Mouse (Mus musculus): Measurements from ENCODE around the gene Rabep2. TPM values are rescaled to one million over a fixed set of nuclear protein-coding genes. Genes with fewer than 3 reads are reported as not detected.

Rabep2 gene
- polyA plus RNA-seq, 1 experiment = 20.6 TPM

- no peak for TF ChIP-seq CTCF (IDR thresholded peaks at IDR 0.05; ENCODE audit: borderline replicate concordance, insufficient read depth, low read length)
- TF ChIP-seq POLR2A (IDR thresholded peaks at IDR 0.05; ENCODE audit: low read depth, low read length) = no peak
- 0 out of 2 replicates have a peak, but pooled peaks cover 1% of the 10 kb centered on the region for H3K4me1 ChIP-seq (ENCODE audit: control insufficient read depth, insufficient read depth, low read length)
These were observed 39.5 kb downstream of the Rabep2 start for GRCm38 (mm10) chr7:126467834-126468627.

GRCm38 (mm10) chr7:126470077-126470476 is 41.5 kb downstream of the Rabep2 start:
- Histone ChIP-seq H3K4me1 (ENCODE audit: control insufficient read depth, insufficient read depth, low read length) (0 out of 2 replicates have a peak, but pooled peaks cover 2% of the 10 kb centered on the region), H3K4me3 (ENCODE audit: insufficient read depth, low read length) (no peak overlapping the region), H3K27ac (ENCODE audit: insufficient read depth, low read length) (no peak overlapping the region)
- no peak for TF ChIP-seq CTCF (IDR thresholded peaks at IDR 0.05; ENCODE audit: borderline replicate concordance, insufficient read depth, low read length)
- TF ChIP-seq POLR2A (IDR thresholded peaks at IDR 0.05; ENCODE audit: low read depth, low read length) = no peak

More at GRCm38 (mm10) chr7:126467834-126468627, 39.5 kb downstream of the Rabep2 start:
- Histone ChIP-seq H3K27ac (ENCODE audit: insufficient read depth, low read length) (no peak overlapping the region), H3K4me3 (ENCODE audit: insufficient read depth, low read length) (no peak overlapping the region)

- no peak overlapping the region for H3K4me3 ChIP-seq (ENCODE audit: insufficient read depth, low read length)
- no peak for TF ChIP-seq CTCF (IDR thresholded peaks at IDR 0.05; ENCODE audit: borderline replicate concordance, insufficient read depth, low read length)
- TF ChIP-seq POLR2A (IDR thresholded peaks at IDR 0.05; ENCODE audit: low read depth, low read length) = no peak
- H3K27ac ChIP-seq (ENCODE audit: insufficient read depth, low read length) = no peak overlapping the region
- H3K4me1 ChIP-seq (ENCODE audit: control insufficient read depth, insufficient read depth, low read length) = peaks cover 2% of the 10 kb centered on the region; the same call in 1 of the 2 replicates
These were observed 42.8 kb downstream of the Rabep2 start for GRCm38 (mm10) chr7:126471361-126471760.

GRCm38 (mm10) chr7:126471853-126472252 is 43.3 kb downstream of the Rabep2 start:
- Histone ChIP-seq H3K4me1 (ENCODE audit: control insufficient read depth, insufficient read depth, low read length) (peaks cover 2% of the 10 kb centered on the region; the same call in 1 of the 2 replicates), H3K27ac (ENCODE audit: insufficient read depth, low read length) (no peak overlapping the region), H3K4me3 (ENCODE audit: insufficient read depth, low read length) (no peak overlapping the region)
- TF ChIP-seq CTCF (IDR thresholded peaks at IDR 0.05; ENCODE audit: borderline replicate concordance, insufficient read depth, low read length) (no peak), POLR2A (IDR thresholded peaks at IDR 0.05; ENCODE audit: low read depth, low read length) (no peak)

GRCm38 (mm10) chr7:126472306-126472705 is 43.7 kb downstream of the Rabep2 start:
- Histone ChIP-seq H3K4me1 (ENCODE audit: control insufficient read depth, insufficient read depth, low read length) (peaks cover 2% of the 10 kb centered on the region; the same call in 1 of the 2 replicates), H3K27ac (ENCODE audit: insufficient read depth, low read length) (no peak overlapping the region), H3K4me3 (ENCODE audit: insufficient read depth, low read length) (no peak overlapping the region)
- TF ChIP-seq CTCF (IDR thresholded peaks at IDR 0.05; ENCODE audit: borderline replicate concordance, insufficient read depth, low read length) (no peak), POLR2A (IDR thresholded peaks at IDR 0.05; ENCODE audit: low read depth, low read length) (no peak)

- TF ChIP-seq CTCF (IDR thresholded peaks at IDR 0.05; ENCODE audit: borderline replicate concordance, insufficient read depth, low read length) (no peak), POLR2A (IDR thresholded peaks at IDR 0.05; ENCODE audit: low read depth, low read length) (no peak)
- Histone ChIP-seq H3K4me1 (ENCODE audit: control insufficient read depth, insufficient read depth, low read length) (peaks cover 2% of the 10 kb centered on the region; the same call in 1 of the 2 replicates), H3K27ac (ENCODE audit: insufficient read depth, low read length) (no peak overlapping the region), H3K4me3 (ENCODE audit: insufficient read depth, low read length) (no peak overlapping the region)
These were observed 44.2 kb downstream of the Rabep2 start for GRCm38 (mm10) chr7:126472713-126473112.

GRCm38 (mm10) chr7:126473470-126474086 is 45.0 kb downstream of the Rabep2 start:
- H3K27ac ChIP-seq (ENCODE audit: insufficient read depth, low read length) = no peak overlapping the region
- H3K4me3 ChIP-seq (ENCODE audit: insufficient read depth, low read length) = peak overlapping the region; percentile 73
- TF ChIP-seq CTCF (IDR thresholded peaks at IDR 0.05; ENCODE audit: borderline replicate concordance, insufficient read depth, low read length) (no peak), POLR2A (IDR thresholded peaks at IDR 0.05; ENCODE audit: low read depth, low read length) (no peak)
- peaks cover 2% of the 10 kb centered on the region; the same call in 1 of the 2 replicates for H3K4me1 ChIP-seq (ENCODE audit: control insufficient read depth, insufficient read depth, low read length)

GRCm38 (mm10) chr7:126474486-126474955 is 46.0 kb downstream of the Rabep2 start:
- TF ChIP-seq CTCF (IDR thresholded peaks at IDR 0.05; ENCODE audit: borderline replicate concordance, insufficient read depth, low read length) (no peak), POLR2A (IDR thresholded peaks at IDR 0.05; ENCODE audit: low read depth, low read length) (no peak)
- peak overlapping the region; percentile 73 for H3K4me3 ChIP-seq (ENCODE audit: insufficient read depth, low read length)
- H3K4me1 ChIP-seq (ENCODE audit: control insufficient read depth, insufficient read depth, low read length) = peaks cover 2% of the 10 kb centered on the region; the same call in 1 of the 2 replicates
- no peak overlapping the region for H3K27ac ChIP-seq (ENCODE audit: insufficient read depth, low read length)

- Histone ChIP-seq H3K27ac (ENCODE audit: insufficient read depth, low read length) (peak within 1 kb of the TSS; percentile 76), H3K4me1 (ENCODE audit: control insufficient read depth, insufficient read depth, low read length) (peaks cover 2% of the 10 kb centered on the region; the same call in 1 of the 2 replicates), H3K4me3 (ENCODE audit: insufficient read depth, low read length) (peak within 1 kb of the TSS; percentile 73)
- peak; percentile 71 for TF ChIP-seq POLR2A (IDR thresholded peaks at IDR 0.05; ENCODE audit: low read depth, low read length)
- peak; percentile 38; the same call in 1 of the 2 replicates for TF ChIP-seq CTCF (IDR thresholded peaks at IDR 0.05; ENCODE audit: borderline replicate concordance, insufficient read depth, low read length)
These were observed 46.5 kb downstream of the Rabep2 start, which contains the start of gene Sh2b1 for GRCm38 (mm10) chr7:126474993-126475581. TSS of gene Sh2b1 (minus strand) at chr7:126475424.

Measured in embryonic fibroblast, embryonic 13.5 days (primary cell).